Mouse (Mus musculus): ENCODE measurements at regions not wholly inside any gene's neighbourhood (a gene's known extent, or its start where the extent isn't known, plus 50 kb on each side); places are given as distances from the start of the nearest gene placed in this dataset.

- TF ChIP-seq CTCF (IDR thresholded peaks at IDR 0.05; ENCODE audit: low read depth, low read length) (no peak), POLR2A (IDR thresholded peaks at IDR 0.05; ENCODE audit: extremely low read depth, insufficient read depth, low read length) (no peak)
These were observed 125.9 kb upstream of the Veph1 start for GRCm38 (mm10) chr3:66422445-66423037.
